Mouse (Mus musculus) forebrain, embryonic 12.5 days (tissue): Measurements from ENCODE around the gene Sgcd. TPM values are rescaled to one million over a fixed set of nuclear protein-coding genes. Genes with fewer than 3 reads are reported as not detected.

Source experiments
- ATAC-seq: fragments of 200-750 bp; cut with Nextera tagmentation; 2 replicates; pipeline ENCODE4 v1.8.0; 2017; ENCODE audit warnings: moderate TSS enrichment; ENCODE audit not compliant: low FRiP score
- H3K27ac ChIP-seq: fragments of 300-500 bp; sonication (generic); 2 replicates; pipeline ENCODE4 v1.5.1; 2016; ENCODE audit warnings: mild to moderate bottlenecking
- H3K27me3 ChIP-seq: fragments of 300-500 bp; sonication (generic); 2 replicates; pipeline ENCODE4 v1.6.1; 2016; ENCODE audit warnings: mild to moderate bottlenecking
- H3K36me3 ChIP-seq: fragments of 300-500 bp; sonication (generic); replicated peaks from 2 replicates; pipeline ENCODE4 v1.6.1; 2016; ENCODE audit warnings: mild to moderate bottlenecking
- H3K4me1 ChIP-seq: fragments of 300-500 bp; sonication (generic); 2 replicates; pipeline ENCODE4 v1.6.1; 2016
- H3K4me2 ChIP-seq: fragments of 300-500 bp; sonication (generic); 2 replicates; pipeline ENCODE4 v1.6.1; 2016; ENCODE audit warnings: mild to moderate bottlenecking, moderate library complexity
- H3K4me3 ChIP-seq: fragments of 300-500 bp; sonication (generic); replicated peaks from 2 replicates; pipeline ENCODE4 v1.5.1; 2016; ENCODE audit warnings: mild to moderate bottlenecking
- H3K9ac ChIP-seq: fragments of 300-500 bp; sonication (generic); 2 replicates; pipeline ENCODE4 v1.6.1; 2016; ENCODE audit warnings: mild to moderate bottlenecking
- H3K9me3 ChIP-seq: fragments of 300-500 bp; sonication (generic); 2 replicates; pipeline ENCODE4 v1.6.1; 2016
- WGBS: fragments of 180-500 bp; shearing (Covaris S2); methylation state at CpG from one replicate; pipeline ENCODE4 v1.1.7; 2016; 5-methylcytosine and 5-hydroxymethylcytosine counted together
- polyA plus RNA-seq: library from polyadenylated mRNA; unstranded; fragments of >200 nt; fragmentation: Nextera tagmentation; extraction: Ambion mirVana; gene quantifications from 2 replicates; pipeline ENCODE4 v1.2.1, GENCODE M21; 2016

Sgcd gene
- polyA plus RNA-seq, 1 experiment from 2014 or later = 3.4 TPM

DNA sequence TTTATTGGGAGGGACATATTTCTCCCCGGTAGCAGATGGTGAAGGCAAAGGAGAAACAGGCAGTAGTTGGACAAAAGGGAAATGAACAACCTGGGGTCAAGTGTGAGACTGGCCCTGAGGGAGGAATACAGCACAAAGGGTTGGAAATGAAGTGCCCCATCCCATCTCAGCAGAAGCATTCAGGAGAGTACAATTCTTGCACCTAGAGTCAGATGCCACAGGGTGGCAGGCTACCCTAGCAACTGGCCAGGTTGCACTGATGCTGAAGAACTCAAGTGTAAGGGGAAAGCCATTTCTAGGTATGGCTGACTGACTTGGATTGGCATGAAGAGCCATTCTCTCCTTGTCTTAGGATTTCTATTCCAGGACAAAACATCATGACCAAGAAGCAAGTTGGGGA, 1124.0 kb downstream of the Sgcd start:
- H3K9ac ChIP-seq = no peak overlapping the region
- no peak overlapping the region for H3K4me2 ChIP-seq
- ATAC-seq = no peak
- no peaks in the 10 kb centered on the region for H3K4me1 ChIP-seq
- no peaks in the 10 kb centered on the region for H3K36me3 ChIP-seq
- H3K9me3 ChIP-seq = no peaks in the 10 kb centered on the region
- no peak overlapping the region for H3K4me3 ChIP-seq
- H3K27ac ChIP-seq = no peak overlapping the region
- H3K27me3 ChIP-seq = no peaks in the 10 kb centered on the region
- 92% methylated on average over 1 of the region's 1 CpGs for WGBS

DNA sequence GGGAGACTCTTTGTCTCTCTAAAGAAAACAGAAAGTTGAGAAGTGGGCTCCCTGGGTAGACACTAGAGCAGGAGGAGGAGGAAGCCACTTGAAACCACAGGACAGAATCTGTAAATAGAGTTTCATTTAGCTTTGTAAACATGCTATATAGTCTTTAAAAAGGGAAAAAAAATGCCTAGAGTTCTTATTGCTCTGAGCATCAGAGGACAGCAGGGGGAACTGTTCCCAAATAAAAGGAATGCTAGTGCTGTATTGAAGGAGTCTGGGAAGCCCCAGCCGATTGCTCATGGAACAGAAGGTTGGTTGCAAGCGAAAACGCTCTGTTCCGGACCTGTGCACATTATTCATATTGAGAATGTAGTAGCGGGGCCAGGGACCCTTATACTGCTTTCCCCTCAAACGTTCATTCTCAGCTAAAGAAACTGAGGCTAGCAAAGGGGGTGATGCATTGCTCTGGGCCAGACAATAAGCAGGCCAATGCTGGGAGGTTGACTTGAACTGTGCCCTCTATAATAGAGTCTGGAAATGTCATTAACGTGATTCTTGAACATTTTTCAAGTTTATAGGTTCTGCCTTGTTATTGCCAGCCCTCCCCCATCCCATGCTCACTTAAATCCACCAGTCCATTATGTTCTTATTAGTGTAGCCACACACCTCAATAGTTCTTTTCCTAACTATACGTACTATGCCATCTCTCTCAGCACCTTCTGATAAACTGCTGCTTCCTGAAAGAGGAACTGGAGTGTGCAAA, 1140.4 kb downstream of the Sgcd start:
- peaks cover 5% of the 10 kb centered on the region; the same call in 1 of the 2 replicates for H3K4me1 ChIP-seq
- no peak overlapping the region for H3K9ac ChIP-seq
- no peaks in the 10 kb centered on the region for H3K9me3 ChIP-seq
- no peaks in the 10 kb centered on the region for H3K27me3 ChIP-seq
- WGBS = 35% methylated on average over 8 of the region's 8 CpGs
- no peak overlapping the region for H3K27ac ChIP-seq
- no peaks in the 10 kb centered on the region for H3K36me3 ChIP-seq
- ATAC-seq = peak; percentile 53; the same call in 1 of the 2 replicates
- no peak overlapping the region for H3K4me3 ChIP-seq
- no peak overlapping the region for H3K4me2 ChIP-seq

GRCm38 (mm10) chr11:46847827-46848220, 1140.9 kb downstream of the Sgcd start:
- no peak for ATAC-seq
- no peaks in the 10 kb centered on the region for H3K27me3 ChIP-seq
- H3K9me3 ChIP-seq = no peaks in the 10 kb centered on the region
- no peak overlapping the region for H3K4me3 ChIP-seq
- WGBS = 40% methylated on average over 3 of the region's 3 CpGs
- H3K4me1 ChIP-seq = peaks cover 5% of the 10 kb centered on the region; the same call in 1 of the 2 replicates
- no peaks in the 10 kb centered on the region for H3K36me3 ChIP-seq
- no peak overlapping the region for H3K27ac ChIP-seq
- H3K4me2 ChIP-seq = no peak overlapping the region
- H3K9ac ChIP-seq = no peak overlapping the region

DNA sequence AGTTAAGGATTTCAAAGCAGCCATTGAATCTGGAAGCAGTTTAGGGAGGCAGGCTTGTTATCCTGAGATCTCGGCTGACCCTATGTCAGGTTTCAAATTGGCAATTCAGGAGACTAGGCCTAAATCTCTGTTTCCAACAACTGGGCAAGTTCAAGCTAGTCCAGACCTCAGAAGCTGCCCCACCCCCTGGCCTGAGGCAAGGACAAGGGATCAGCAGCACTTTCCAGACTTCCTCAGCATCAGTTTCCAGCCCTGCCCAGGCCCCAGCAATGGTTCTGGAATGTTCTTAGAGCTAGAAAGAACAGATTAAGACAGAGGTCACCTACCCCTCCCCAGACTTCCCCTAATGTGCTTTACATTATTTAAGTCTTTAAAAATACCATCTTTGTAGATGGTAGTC, 1142.1 kb downstream of the Sgcd start:
- H3K9me3 ChIP-seq = no peaks in the 10 kb centered on the region
- no peaks in the 10 kb centered on the region for H3K36me3 ChIP-seq
- ATAC-seq = no peak
- H3K4me2 ChIP-seq = no peak overlapping the region
- 36% methylated on average over 1 of the region's 1 CpGs for WGBS
- H3K9ac ChIP-seq = no peak overlapping the region
- H3K4me1 ChIP-seq = peaks cover 5% of the 10 kb centered on the region; the same call in 1 of the 2 replicates
- no peaks in the 10 kb centered on the region for H3K27me3 ChIP-seq
- H3K27ac ChIP-seq = no peak overlapping the region
- no peak overlapping the region for H3K4me3 ChIP-seq
